Comparison of ENCODE assay signal across 24 mouse cellular contexts in the genomic region with DNA sequence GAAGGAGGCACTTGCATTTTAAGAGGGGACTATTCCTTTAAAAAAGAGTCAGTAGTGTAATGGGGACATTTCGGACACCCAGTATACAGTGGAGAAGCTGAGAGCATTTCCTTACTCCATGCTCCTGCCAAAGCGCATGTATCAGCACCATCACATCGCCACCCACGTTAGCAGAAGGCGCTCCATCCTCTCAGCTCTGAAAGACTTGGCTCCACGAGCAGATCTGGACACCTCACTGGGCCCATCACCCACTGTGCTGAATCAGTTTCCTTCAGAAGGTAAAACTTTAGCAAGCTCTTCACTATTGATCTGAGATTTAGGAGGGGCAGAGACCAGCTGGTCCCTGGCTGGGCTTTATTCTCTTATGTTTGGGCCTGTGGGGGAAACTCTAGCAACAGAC.
A peak's percentile ranks its signal among the peaks of the same experiment; 100 is the strongest.
DNase-seq lines count a peak whose midpoint lies in the region; ATAC-seq lines count a peak whose summit lies in the region.
"Had no signal": no experiment of that assay in that cellular context is flagged by ENCODE, and none has a peak within 500 bp of the region (broad histone marks: within the 10 kb centered on the region; RNA-seq: fewer than 3 reads in every experiment).

No protein-coding gene starts in this region.

- H3K4me3 ChIP-seq in kidney, embryonic 14.5 days (ENCODE audit: low read length), result no peak overlapping the region
- H3K4me3 ChIP-seq in forebrain, embryonic 13.5 days, result no peak overlapping the region
- H3K4me3 ChIP-seq: embryonic facial prominence, embryonic 12.5 days; erythroblast, embryonic 14.5 days; heart, embryonic 12.5 days; hindbrain, embryonic 15.5 days; limb, embryonic 15.5 days; midbrain, embryonic 13.5 days; neural tube, embryonic 12.5 days had no signal

- H3K9me3 ChIP-seq in kidney, embryonic 14.5 days (ENCODE audit: control insufficient read depth, low read length), result no peaks in the 10 kb centered on the region
- H3K9me3 ChIP-seq in forebrain, embryonic 13.5 days (replicated peaks), result no peaks in the 10 kb centered on the region
- H3K9me3 ChIP-seq: embryonic facial prominence, embryonic 12.5 days; heart, embryonic 12.5 days; hindbrain, embryonic 15.5 days; limb, embryonic 15.5 days; midbrain, embryonic 13.5 days; neural tube, embryonic 12.5 days had no signal

- 91% methylated on average over 6 of the region's 6 CpGs for WGBS in kidney, embryonic 14.5 days
- 90% methylated on average over 6 of the region's 6 CpGs for WGBS in forebrain, embryonic 13.5 days

- no peaks in the 10 kb centered on the region for H3K36me3 ChIP-seq in kidney, embryonic 14.5 days (ENCODE audit: control insufficient read depth, insufficient read depth, low read length)
- H3K36me3 ChIP-seq in forebrain, embryonic 13.5 days (ENCODE audit: poor library complexity, severe bottlenecking), result no peaks in the 10 kb centered on the region
- H3K36me3 ChIP-seq: embryonic facial prominence, embryonic 12.5 days; heart, embryonic 12.5 days; hindbrain, embryonic 15.5 days; limb, embryonic 15.5 days; midbrain, embryonic 13.5 days; neural tube, embryonic 12.5 days had no signal

- ATAC-seq in kidney, embryonic 14.5 days (ENCODE audit: low FRiP score, low TSS enrichment), result no peak
- no peak for ATAC-seq in forebrain, embryonic 13.5 days
- ATAC-seq: CD4-positive, CD25-positive, alpha-beta regulatory T cell, adult 4 months; forebrain, embryonic 16.5 days; intestine, postnatal 0 days; lung, postnatal 0 days; midbrain, embryonic 13.5 days; Patski had no signal

- peak; percentile 40 for DNase-seq in layer of hippocampus, adult 11-12 months (ENCODE audit: low spot score)
- DNase-seq in layer of hippocampus, postnatal 10 days (ENCODE audit: low spot score in 2 of 2), result no peak
- DNase-seq in layer of hippocampus, adult 9-10 months (ENCODE audit: low spot score), result peak; percentile 13
- peak; percentile 47 to 58 for DNase-seq in left cerebral cortex, postnatal 14 days (ENCODE audit: low spot score in 2 of 2)
- peak; percentile 65 to 79 for DNase-seq in right cerebral cortex, postnatal 36 days (ENCODE audit: low spot score in 2 of 2)
- no peak for DNase-seq in spleen, postnatal 4 days (ENCODE audit: low spot score in 2 of 2)
- DNase-seq: adrenal gland, adult 8-10 months; cerebellum, adult 9-11 months; thymus, adult 2 months had no signal

- H3K4me1 ChIP-seq in kidney, embryonic 14.5 days (ENCODE audit: control insufficient read depth, insufficient read depth, low read length), result no peaks in the 10 kb centered on the region
- H3K4me1 ChIP-seq in forebrain, embryonic 13.5 days, result no peaks in the 10 kb centered on the region
- H3K4me1 ChIP-seq: heart, embryonic 12.5 days; midbrain, embryonic 13.5 days; neural tube, embryonic 12.5 days had no signal

- no peak overlapping the region for H3K9ac ChIP-seq in kidney, embryonic 14.5 days (ENCODE audit: low read depth, low read length)
- no peak overlapping the region for H3K9ac ChIP-seq in forebrain, embryonic 13.5 days
- H3K9ac ChIP-seq: embryonic facial prominence, embryonic 12.5 days; heart, embryonic 12.5 days; hindbrain, embryonic 15.5 days; limb, embryonic 15.5 days; midbrain, embryonic 13.5 days; neural tube, embryonic 12.5 days had no signal

- no peaks in the 10 kb centered on the region for H3K27me3 ChIP-seq in kidney, embryonic 14.5 days (ENCODE audit: control insufficient read depth, insufficient read depth, low read length)
- no peaks in the 10 kb centered on the region for H3K27me3 ChIP-seq in forebrain, embryonic 13.5 days
- H3K27me3 ChIP-seq: embryonic facial prominence, embryonic 12.5 days; hindbrain, embryonic 15.5 days; limb, embryonic 15.5 days; midbrain, embryonic 13.5 days; neural tube, embryonic 12.5 days; Patski had no signal

- no peak overlapping the region for H3K4me2 ChIP-seq in kidney, embryonic 14.5 days (replicated peaks; ENCODE audit: low read depth, low read length)
- no peak overlapping the region for H3K4me2 ChIP-seq in forebrain, embryonic 13.5 days
- H3K4me2 ChIP-seq: embryonic facial prominence, embryonic 12.5 days; heart, embryonic 12.5 days; hindbrain, embryonic 15.5 days; limb, embryonic 15.5 days; midbrain, embryonic 13.5 days; neural tube, embryonic 12.5 days had no signal

- intact Hi-C loops in left cerebral cortex, postnatal 14 days (cut with DNase I), result no loop called here

- H3K27ac ChIP-seq in kidney, embryonic 14.5 days (ENCODE audit: low read depth, low read length), result no peak overlapping the region
- no peak overlapping the region for H3K27ac ChIP-seq in forebrain, embryonic 13.5 days
- H3K27ac ChIP-seq: embryonic facial prominence, embryonic 12.5 days; hindbrain, embryonic 15.5 days; kidney, postnatal 0 days; limb, embryonic 15.5 days; midbrain, embryonic 13.5 days; neural tube, embryonic 12.5 days had no signal

Comparison
In these comparisons a context has a peak if more than half of its experiments do, and no peak if none do; other contexts are left out.
1. DNase-seq: peak in layer of hippocampus, adult 11-12 months (single experiment), layer of hippocampus, adult 9-10 months (single experiment), left cerebral cortex, postnatal 14 days (2 of 2) and right cerebral cortex, postnatal 36 days (2 of 2); none in layer of hippocampus, postnatal 10 days (0 of 2) and spleen, postnatal 4 days (0 of 2).